Mouse (Mus musculus): ENCODE data around the gene Myo10.

GRCm38 (mm10) chr15:25850552-25850951, 228.2 kb downstream of the Myo10 start:
- TF ChIP-seq CTCF (conservative IDR thresholded peaks at IDR 0.05; ENCODE audit: insufficient read depth, insufficient read length, low read depth, low read length), result no peak
- no peak for TF ChIP-seq POLR2A (IDR thresholded peaks at IDR 0.05; ENCODE audit: low read depth, low read length)

Data from kidney, adult 2 months (tissue).